Mouse (Mus musculus) adrenal gland, adult (tissue): ENCODE results near the gene Hist2h4.

Source experiments
- DNase-seq, 2 experiments: peaks; one replicate each; pipeline ENCODE4 v3.0.0; 2022 to 2023; ENCODE audit warnings: low spot score in 1 of 2; ENCODE audit not compliant: inconsistent age in 2 of 2

Gene Hist2h4

GRCm38 (mm10) chr3:96269511-96270474 lies 6.7 kb upstream of the Hist2h4 start, which contains the start of gene Hist2h2bb:
TSS of gene Hist2h2bb (plus strand) at chr3:96269752.
- DNase-seq = peak; percentile 93 to 97

- peak in 1 of 2 experiments; percentile 51 for DNase-seq
Observed at GRCm38 (mm10) chr3:96268776-96269378, 5.8 kb upstream of the Hist2h4 start.

GRCm38 (mm10) chr3:96268051-96268775 lies 5.1 kb upstream of the Hist2h4 start, which contains the start of gene Hist2h3b:
TSS of gene Hist2h3b (plus strand) at chr3:96268654.
- DNase-seq = peak; percentile 88 to 95

GRCm38 (mm10) chr3:96267541-96267940 lies 4.4 kb upstream of the Hist2h4 start:
- peak in 1 of 2 experiments; percentile 57 for DNase-seq

- DNase-seq = no peak
Observed at GRCm38 (mm10) chr3:96266132-96266710, 3.1 kb upstream of the Hist2h4 start.

- no peak for DNase-seq
Observed at GRCm38 (mm10) chr3:96264404-96264949, 1.4 kb upstream of the Hist2h4 start.

GRCm38 (mm10) chr3:96263558-96264403 lies 670 bp upstream of the Hist2h4 start:
- peak in 1 of 2 experiments; percentile 70 for DNase-seq

GRCm38 (mm10) chr3:96262216-96262875 lies 765 bp downstream of the Hist2h4 start:
- peak; percentile 91 to 96 for DNase-seq

GRCm38 (mm10) chr3:96261623-96262022 lies 1.5 kb downstream of the Hist2h4 start:
- DNase-seq = peak in 1 of 2 experiments; percentile 52

- no peak for DNase-seq
Observed at GRCm38 (mm10) chr3:96260220-96260619, 2.9 kb downstream of the Hist2h4 start.

- DNase-seq = no peak
Observed at GRCm38 (mm10) chr3:96257190-96257589, 5.9 kb downstream of the Hist2h4 start.

- DNase-seq = no peak
Observed at GRCm38 (mm10) chr3:96255926-96256593, 7.1 kb downstream of the Hist2h4 start.

GRCm38 (mm10) chr3:96254683-96255355 lies 8.3 kb downstream of the Hist2h4 start:
- DNase-seq = no peak

GRCm38 (mm10) chr3:96251787-96252186 lies 11.3 kb downstream of the Hist2h4 start:
- DNase-seq = no peak

GRCm38 (mm10) chr3:96250890-96251289 lies 12.2 kb downstream of the Hist2h4 start:
- DNase-seq = no peak

- DNase-seq = no peak
Observed at GRCm38 (mm10) chr3:96249034-96249345, 14.1 kb downstream of the Hist2h4 start.

GRCm38 (mm10) chr3:96248141-96249033 lies 14.7 kb downstream of the Hist2h4 start:
- no peak for DNase-seq
